Mouse (Mus musculus): ENCODE data around the gene Olfr1378.

Olfr1378 gene

DNA sequence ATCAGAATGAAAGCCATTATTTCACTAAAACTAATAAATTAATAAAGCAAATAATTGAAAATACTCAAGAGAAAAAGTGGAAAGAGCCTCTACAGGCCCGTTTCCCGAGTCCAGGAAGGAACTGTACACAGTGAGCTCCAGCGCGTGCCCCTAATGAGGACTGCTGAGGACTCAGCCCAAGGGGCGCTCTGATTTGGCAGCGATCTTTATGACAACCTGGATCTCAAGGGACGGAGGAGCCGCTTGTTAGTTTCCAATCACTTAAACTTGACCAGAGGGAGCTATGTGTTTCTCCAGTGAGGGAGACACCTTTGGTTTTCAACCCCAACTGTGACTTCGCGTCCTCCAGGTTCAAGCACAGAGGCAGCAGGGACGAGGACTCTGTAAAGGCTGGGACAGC, at the start of gene Olfr1378:
Gene Olfr1378 (plus strand): TSS at position 301 of the 400 bp plus-strand sequence.
- TF ChIP-seq GATA4 (IDR thresholded peaks at IDR 0.05; ENCODE audit: insufficient replicate concordance, low read length): no peak

GRCm38 (mm10) chr11:50930469-50931014, 35.8 kb upstream of the Olfr1378 start:
- no peak for TF ChIP-seq GATA4 (IDR thresholded peaks at IDR 0.05; ENCODE audit: insufficient replicate concordance, low read length)

GRCm38 (mm10) chr11:50931021-50931420, 35.3 kb upstream of the Olfr1378 start:
- no peak for TF ChIP-seq GATA4 (IDR thresholded peaks at IDR 0.05; ENCODE audit: insufficient replicate concordance, low read length)

DNA sequence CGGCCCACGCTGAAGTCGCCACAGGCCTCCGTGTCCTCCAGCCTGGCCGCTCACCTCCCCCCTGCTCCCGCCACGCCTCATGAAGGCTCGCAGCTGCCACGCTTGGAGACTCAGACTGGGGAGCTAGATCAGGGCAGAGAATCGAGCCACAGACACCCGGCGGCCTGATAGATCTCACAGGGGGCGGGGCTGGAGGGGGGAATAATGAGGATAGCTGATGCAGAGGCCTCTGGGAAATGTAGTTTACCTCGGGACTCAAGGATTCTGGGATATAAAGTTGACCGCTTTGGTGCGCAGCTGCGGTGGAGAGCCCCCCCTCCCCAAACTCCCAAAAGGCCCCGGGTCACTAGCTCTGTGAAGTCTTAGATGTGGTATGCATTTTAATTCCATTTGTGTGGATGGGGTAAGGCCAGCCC, 34.9 kb upstream of the Olfr1378 start, which contains the start of gene Zfp354b:
Gene Zfp354b (minus strand): TSS at position 183 of the 416 bp plus-strand sequence.
- TF ChIP-seq GATA4 (IDR thresholded peaks at IDR 0.05; ENCODE audit: insufficient replicate concordance, low read length): peak; percentile 23; the same call in 1 of the 2 replicates

- TF ChIP-seq GATA4 (IDR thresholded peaks at IDR 0.05; ENCODE audit: insufficient replicate concordance, low read length): no peak
Observed at GRCm38 (mm10) chr11:50932040-50932439, 34.3 kb upstream of the Olfr1378 start.

DNA sequence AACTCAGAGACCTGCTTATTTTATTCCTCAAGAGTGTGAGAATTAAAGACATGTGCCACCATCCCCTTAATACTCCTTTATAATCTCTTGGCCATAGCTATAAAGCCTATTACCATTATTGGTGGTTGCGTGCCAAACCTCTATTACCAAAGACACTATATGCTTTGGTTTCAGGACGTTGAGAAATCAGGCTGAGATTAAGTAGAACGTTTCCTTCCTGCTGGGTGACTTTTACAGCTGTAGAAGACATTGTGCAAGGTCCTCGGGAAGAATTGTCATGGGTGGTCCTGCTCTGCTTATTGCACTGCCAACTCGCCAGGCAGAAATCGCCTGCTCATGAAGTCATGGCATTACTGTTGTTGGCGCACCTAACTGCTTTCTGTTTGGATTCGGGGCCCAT, 27.9 kb upstream of the Olfr1378 start:
- no peak for TF ChIP-seq GATA4 (IDR thresholded peaks at IDR 0.05; ENCODE audit: insufficient replicate concordance, low read length)

DNA sequence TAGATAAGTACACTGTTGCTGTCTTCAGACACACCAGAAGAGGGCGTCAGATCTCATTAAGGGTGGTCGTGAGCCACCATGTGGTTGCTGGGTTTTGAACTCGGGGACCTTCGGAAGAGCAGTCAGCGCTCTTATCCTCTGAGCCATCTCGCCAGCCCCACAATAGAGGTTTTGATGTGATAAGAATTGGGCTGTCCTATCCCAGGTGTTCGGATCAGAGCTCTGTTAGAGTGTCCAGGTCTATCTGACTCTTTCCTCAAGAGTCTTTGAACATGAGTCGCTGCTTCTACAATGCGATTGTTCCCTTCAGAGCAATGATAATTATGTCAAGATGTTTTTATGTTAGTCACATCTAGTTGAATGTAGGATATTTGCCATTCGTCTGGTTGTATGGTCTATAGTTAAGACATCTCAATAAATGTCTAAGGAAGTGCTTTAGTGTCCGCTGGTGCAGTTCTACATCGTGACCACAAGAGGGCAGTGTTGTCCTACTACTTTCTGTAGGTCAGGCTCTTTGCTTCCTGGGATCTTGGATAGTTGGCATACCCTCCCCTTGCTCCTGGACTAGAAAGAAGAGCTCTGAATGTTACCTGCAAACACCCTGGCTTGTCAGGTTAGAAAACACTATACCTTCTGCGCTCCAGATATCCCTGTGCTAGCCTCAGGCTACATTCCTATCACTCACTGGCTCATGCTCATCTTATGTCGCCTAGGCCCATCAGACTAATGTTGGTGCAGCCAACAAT, 26.5 kb upstream of the Olfr1378 start:
- no peak for TF ChIP-seq GATA4 (IDR thresholded peaks at IDR 0.05; ENCODE audit: insufficient replicate concordance, low read length)

DNA sequence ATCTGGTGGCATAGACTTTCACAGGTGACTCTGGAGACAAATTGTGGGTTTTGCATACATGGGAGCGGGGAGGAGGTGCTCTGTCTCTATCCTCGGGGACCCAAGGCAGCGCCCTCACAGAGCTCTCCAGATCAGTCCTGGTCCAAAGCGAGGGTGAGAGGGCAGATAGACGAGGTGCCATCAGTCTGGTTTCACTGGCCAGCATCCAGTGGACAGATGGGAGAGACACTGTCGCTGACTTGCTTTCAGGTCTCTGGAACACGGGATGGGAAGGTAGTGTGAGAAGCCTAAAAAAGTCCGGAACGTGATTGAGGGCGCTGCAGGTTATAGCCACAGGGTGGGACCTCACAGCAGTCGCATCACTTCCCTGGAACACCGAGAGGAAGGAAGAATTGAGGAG, 23.9 kb upstream of the Olfr1378 start:
- no peak for TF ChIP-seq GATA4 (IDR thresholded peaks at IDR 0.05; ENCODE audit: insufficient replicate concordance, low read length)

DNA sequence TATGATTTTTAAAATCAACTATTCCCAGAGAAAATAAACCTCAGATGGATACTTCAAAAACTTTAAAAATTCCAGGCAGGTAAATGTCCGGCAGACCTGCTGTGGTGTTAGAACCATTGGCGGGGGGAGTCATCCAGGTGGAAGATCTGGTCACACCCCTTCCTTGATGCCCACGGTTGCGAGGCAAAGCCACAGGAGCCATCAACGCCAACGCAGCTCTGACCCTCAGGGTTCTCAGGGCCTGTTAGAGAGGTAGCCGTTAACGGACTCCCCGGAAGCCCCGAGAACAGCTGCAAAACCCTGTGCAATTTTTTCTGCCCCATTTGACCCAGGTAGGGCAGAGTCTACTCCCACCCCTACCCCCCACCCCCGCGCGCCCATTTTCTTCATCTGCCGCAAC, 22.8 kb upstream of the Olfr1378 start, which contains the start of gene 4933414I15Rik:
Gene 4933414I15Rik (minus strand): TSS at position 260 of the 400 bp plus-strand sequence.
- TF ChIP-seq GATA4 (IDR thresholded peaks at IDR 0.05; ENCODE audit: insufficient replicate concordance, low read length): no peak

DNA sequence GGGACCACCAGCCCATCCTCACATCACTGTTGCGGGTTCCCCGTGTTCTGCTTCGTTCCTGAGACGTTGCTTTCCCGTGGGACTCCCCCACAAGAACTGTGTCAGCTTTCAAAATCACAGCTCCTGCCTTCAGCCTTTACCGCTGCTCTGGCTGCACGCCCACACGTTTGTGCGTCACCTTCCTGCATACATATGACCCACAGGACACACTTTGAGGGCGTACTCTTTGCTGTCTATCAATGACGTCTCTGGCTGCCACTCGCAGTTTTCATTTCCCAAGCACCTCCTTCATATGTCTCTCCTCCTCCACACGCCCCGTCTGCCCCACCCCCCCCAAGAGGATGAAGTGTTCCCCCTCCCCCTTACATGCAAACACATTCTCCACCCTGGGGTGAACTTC, 14.0 kb upstream of the Olfr1378 start:
- no peak for TF ChIP-seq GATA4 (IDR thresholded peaks at IDR 0.05; ENCODE audit: insufficient replicate concordance, low read length)

DNA sequence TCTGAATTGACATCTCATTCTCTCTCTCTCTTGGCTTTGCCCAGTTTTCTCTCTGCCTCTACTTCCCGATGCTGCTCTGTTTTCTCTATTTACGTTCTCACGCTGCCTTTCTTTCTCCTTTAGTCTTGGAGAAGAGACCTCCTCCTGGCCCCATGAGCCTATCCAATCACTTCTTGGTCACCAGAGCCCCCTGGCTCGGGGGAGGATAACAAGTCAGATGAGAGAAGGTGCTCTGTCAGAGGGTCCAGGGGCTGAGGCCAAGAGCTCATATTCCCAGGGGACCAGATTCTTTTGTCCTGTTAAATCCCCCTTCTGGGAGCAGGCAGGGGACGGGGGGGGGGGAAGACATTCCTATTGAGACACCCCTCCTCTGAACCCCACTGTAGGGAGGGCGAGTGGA, 12.7 kb upstream of the Olfr1378 start, which contains the start of gene Prop1:
Gene Prop1 (minus strand): TSS at position 101 of the 400 bp plus-strand sequence.
- no peak for TF ChIP-seq GATA4 (IDR thresholded peaks at IDR 0.05; ENCODE audit: insufficient replicate concordance, low read length)

- TF ChIP-seq GATA4 (IDR thresholded peaks at IDR 0.05; ENCODE audit: insufficient replicate concordance, low read length): no peak
Observed at GRCm38 (mm10) chr11:50964886-50965285, 1.4 kb upstream of the Olfr1378 start.

GRCm38 (mm10) chr11:50977216-50977615, 10.9 kb downstream of the Olfr1378 start:
- TF ChIP-seq GATA4 (IDR thresholded peaks at IDR 0.05; ENCODE audit: insufficient replicate concordance, low read length): no peak

GRCm38 (mm10) chr11:50981667-50982066, 15.3 kb downstream of the Olfr1378 start, which contains the start of gene Olfr1377:
Gene Olfr1377 (plus strand): TSS chr11:50981967.
- no peak for TF ChIP-seq GATA4 (IDR thresholded peaks at IDR 0.05; ENCODE audit: insufficient replicate concordance, low read length)

- no peak for TF ChIP-seq GATA4 (IDR thresholded peaks at IDR 0.05; ENCODE audit: insufficient replicate concordance, low read length)
Observed at GRCm38 (mm10) chr11:51003296-51003695, 37.0 kb downstream of the Olfr1378 start, which contains the start of gene Olfr51. Gene Olfr51 (plus strand): TSS chr11:51003596.

DNA sequence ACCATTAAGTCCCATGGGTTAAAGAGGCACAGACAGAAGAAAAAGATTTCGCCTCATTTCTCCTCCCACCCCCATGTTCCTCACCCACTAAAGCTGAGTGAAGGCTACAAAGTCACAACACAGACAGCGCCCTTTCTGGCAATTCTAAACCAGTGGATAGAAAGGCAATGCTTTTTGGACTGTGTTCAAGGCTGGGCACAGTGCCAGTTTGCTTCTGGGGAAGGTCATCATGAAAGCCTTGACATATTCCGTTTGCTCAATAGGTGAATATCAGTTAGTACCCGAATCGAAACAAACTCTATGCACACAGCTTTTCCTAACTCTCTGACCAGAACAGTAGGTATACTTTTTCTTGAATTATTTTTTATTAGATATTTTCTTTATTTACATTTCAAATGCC, 45.5 kb downstream of the Olfr1378 start:
- TF ChIP-seq GATA4 (IDR thresholded peaks at IDR 0.05; ENCODE audit: insufficient replicate concordance, low read length): no peak

Measured in liver, adult (tissue).